Mouse (Mus musculus) liver, adult 2 months (tissue): ENCODE measurements around the gene Clmn.

Experiments used
- CTCF ChIP-seq: fragments of 200-500 bp; IDR thresholded peaks from 2 replicates; pipeline ENCODE4 v1.5.1; 2011; ENCODE audit warnings: low read depth, low read length, control low read depth
- POLR2A ChIP-seq: fragments of 200-500 bp; IDR thresholded peaks from 2 replicates; pipeline ENCODE4 v1.6.1; 2011; ENCODE audit warnings: low read length, control low read depth; ENCODE audit not compliant: insufficient read depth; ENCODE audit errors: extremely low read depth

- TF ChIP-seq CTCF (no peak), POLR2A (no peak)
These were observed 125.9 kb downstream of the Clmn start for GRCm38 (mm10) chr12:104738931-104739330.
